Mouse (Mus musculus): ENCODE data around the gene Gm10799. TPM values are rescaled to one million over a fixed set of nuclear protein-coding genes. Genes with fewer than 3 reads are reported as not detected.
"Not testable (repeated sequence)": the region's sequence is repeated elsewhere in the genome, so short reads cannot be mapped to it uniquely, and the experiment has no call there.

The Gm10799 gene
- polyA plus RNA-seq, 1 experiment: not detected

- Histone ChIP-seq H3K4me3 (ENCODE audit: insufficient read depth, low read length) (no peak within 1 kb of the TSS), H3K27ac (ENCODE audit: insufficient read depth, low read depth, low read length) (no peak within 1 kb of the TSS)
Observed at GRCm38 (mm10) chr2:104069704-104070185, 1.4 kb upstream of the Gm10799 start, which contains the start of gene Cd59b. Gene Cd59b (plus strand): TSS chr2:104069849.

GRCm38 (mm10) chr2:104065526-104065925 is 2.8 kb downstream of the Gm10799 start, which contains the start of gene Gm10912:
Gene Gm10912 (plus strand): TSS chr2:104065826.
- H3K4me1 ChIP-seq (ENCODE audit: control insufficient read depth, insufficient read depth, low read length); H3K4me3 ChIP-seq (ENCODE audit: insufficient read depth, low read length); H3K27ac ChIP-seq (ENCODE audit: insufficient read depth, low read depth, low read length): not testable (repeated sequence)

More at GRCm38 (mm10) chr2:104069704-104070185, 1.4 kb upstream of the Gm10799 start, which contains the start of gene Cd59b:
- TF ChIP-seq POLR2A (IDR thresholded peaks at IDR 0.05; ENCODE audit: borderline replicate concordance, low read depth, low read length) (no peak), CTCF (IDR thresholded peaks at IDR 0.05; ENCODE audit: low read depth, low read length) (no peak)
- H3K4me1 ChIP-seq (ENCODE audit: control insufficient read depth, insufficient read depth, low read length): 0 out of 2 replicates have a peak, but pooled peaks cover 3% of the 10 kb centered on the region

- Histone ChIP-seq H3K4me3 (ENCODE audit: insufficient read depth, low read length) (no peak overlapping the region), H3K4me1 (ENCODE audit: control insufficient read depth, insufficient read depth, low read length) (peaks cover 3% of the 10 kb centered on the region; the same call in 1 of the 2 replicates), H3K27ac (ENCODE audit: insufficient read depth, low read depth, low read length) (no peak overlapping the region)
- TF ChIP-seq POLR2A (IDR thresholded peaks at IDR 0.05; ENCODE audit: borderline replicate concordance, low read depth, low read length) (no peak), CTCF (IDR thresholded peaks at IDR 0.05; ENCODE audit: low read depth, low read length) (no peak)
Observed at GRCm38 (mm10) chr2:104064152-104064551, 4.2 kb downstream of the Gm10799 start.

DNA sequence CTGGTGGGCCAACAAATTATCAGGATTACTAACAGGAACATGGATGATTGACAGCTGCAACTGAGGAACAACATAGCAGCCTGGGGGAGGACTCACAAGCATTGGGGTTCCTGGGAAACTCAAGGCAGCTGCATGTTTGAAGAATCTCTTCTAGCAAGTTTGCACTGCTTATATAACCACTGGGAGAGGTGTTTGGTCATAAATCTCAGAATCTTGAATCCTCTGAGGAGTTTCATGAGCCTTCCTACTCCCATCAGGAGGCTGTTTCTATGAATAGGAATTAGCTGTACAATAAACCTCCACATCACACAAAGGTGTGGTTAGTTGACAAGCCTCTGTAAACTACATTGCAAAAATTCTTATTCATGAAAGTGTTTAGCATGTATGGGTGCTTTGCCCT is 5.7 kb downstream of the Gm10799 start:
- Histone ChIP-seq H3K4me3 (ENCODE audit: insufficient read depth, low read length) (no peak overlapping the region), H3K27ac (ENCODE audit: insufficient read depth, low read depth, low read length) (no peak overlapping the region), H3K4me1 (ENCODE audit: control insufficient read depth, insufficient read depth, low read length) (peaks cover 4% of the 10 kb centered on the region)
- TF ChIP-seq CTCF (IDR thresholded peaks at IDR 0.05; ENCODE audit: low read depth, low read length) (no peak), POLR2A (IDR thresholded peaks at IDR 0.05; ENCODE audit: borderline replicate concordance, low read depth, low read length) (no peak)

DNA sequence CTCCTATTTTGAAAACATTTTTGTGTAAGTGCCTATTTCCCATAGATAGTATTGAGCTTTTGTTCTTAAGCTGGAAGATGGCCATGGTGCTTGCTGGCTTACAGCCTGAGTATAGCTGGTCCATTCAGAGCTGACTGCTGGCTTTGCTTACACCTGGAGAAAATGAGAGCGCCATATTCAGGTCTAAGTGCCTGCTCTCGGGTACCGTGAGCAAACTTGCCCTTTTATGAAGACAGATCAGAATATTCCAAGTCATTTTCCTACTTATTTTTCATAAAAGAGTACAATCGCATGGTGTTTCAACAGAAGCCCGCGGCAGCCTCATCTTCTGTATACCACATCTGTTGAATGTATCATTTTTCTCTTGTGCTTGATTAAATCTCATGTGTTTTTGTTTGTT is 7.4 kb downstream of the Gm10799 start:
- TF ChIP-seq CTCF (IDR thresholded peaks at IDR 0.05; ENCODE audit: low read depth, low read length): no peak
- TF ChIP-seq POLR2A (IDR thresholded peaks at IDR 0.05; ENCODE audit: borderline replicate concordance, low read depth, low read length): no peak
- H3K4me3 ChIP-seq (ENCODE audit: insufficient read depth, low read length): no peak overlapping the region
- H3K27ac ChIP-seq (ENCODE audit: insufficient read depth, low read depth, low read length): no peak overlapping the region

GRCm38 (mm10) chr2:104059786-104060185 is 8.6 kb downstream of the Gm10799 start:
- peaks cover 4% of the 10 kb centered on the region for H3K4me1 ChIP-seq (ENCODE audit: control insufficient read depth, insufficient read depth, low read length)
- peak overlapping the region; percentile 2; the same call in 1 of the 2 replicates for H3K27ac ChIP-seq (ENCODE audit: insufficient read depth, low read depth, low read length)
- TF ChIP-seq POLR2A (IDR thresholded peaks at IDR 0.05; ENCODE audit: borderline replicate concordance, low read depth, low read length) (no peak), CTCF (IDR thresholded peaks at IDR 0.05; ENCODE audit: low read depth, low read length) (no peak)
- H3K4me3 ChIP-seq (ENCODE audit: insufficient read depth, low read length): no peak overlapping the region

More for the DNA sequence above, 7.4 kb downstream of the Gm10799 start:
- H3K4me1 ChIP-seq (ENCODE audit: control insufficient read depth, insufficient read depth, low read length): peaks cover 4% of the 10 kb centered on the region

DNA sequence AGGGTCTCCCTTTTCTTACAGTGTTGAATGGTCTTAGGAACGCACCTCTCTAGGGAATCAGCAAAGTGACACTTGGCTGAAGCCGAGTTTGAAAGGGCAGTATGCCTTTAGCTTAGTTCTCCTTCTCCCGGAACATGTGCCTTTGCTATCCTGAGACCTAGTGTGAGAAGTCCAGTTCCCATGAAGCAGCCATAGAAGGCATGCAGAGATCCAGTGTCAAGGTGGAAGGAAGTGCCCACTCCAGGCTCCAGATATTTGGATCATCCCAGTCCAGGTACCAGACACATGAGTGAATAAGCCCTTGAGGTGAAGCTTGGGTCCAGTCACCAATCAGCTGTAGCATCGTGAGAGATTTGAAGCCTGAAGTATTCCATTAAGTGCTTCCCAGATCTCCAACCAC is 9.4 kb downstream of the Gm10799 start:
- TF ChIP-seq CTCF (IDR thresholded peaks at IDR 0.05; ENCODE audit: low read depth, low read length) (no peak), POLR2A (IDR thresholded peaks at IDR 0.05; ENCODE audit: borderline replicate concordance, low read depth, low read length) (no peak)
- Histone ChIP-seq H3K4me3 (ENCODE audit: insufficient read depth, low read length) (no peak overlapping the region), H3K4me1 (ENCODE audit: control insufficient read depth, insufficient read depth, low read length) (peaks cover 4% of the 10 kb centered on the region)

DNA sequence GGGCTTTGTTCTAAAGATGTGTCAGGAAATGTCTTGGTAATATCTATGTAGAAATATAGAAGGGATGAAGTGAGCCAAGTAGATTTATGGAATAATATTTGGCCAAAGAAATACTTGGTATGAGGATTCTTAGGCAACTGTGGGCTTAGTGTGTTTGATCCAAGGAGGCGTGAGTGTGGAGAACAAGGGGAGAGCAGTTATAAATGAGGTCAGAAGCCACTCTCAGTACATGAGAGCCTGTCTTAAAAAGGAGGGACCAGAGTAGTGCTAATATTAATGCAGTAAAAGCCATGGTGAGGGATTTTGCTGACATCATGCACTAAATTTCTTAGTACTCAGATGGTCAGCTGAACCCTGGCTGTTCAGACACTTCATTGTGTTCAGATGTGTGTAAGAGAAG is 10.0 kb downstream of the Gm10799 start:
- no peak overlapping the region for H3K27ac ChIP-seq (ENCODE audit: insufficient read depth, low read depth, low read length)
- no peak overlapping the region for H3K4me3 ChIP-seq (ENCODE audit: insufficient read depth, low read length)
- TF ChIP-seq POLR2A (IDR thresholded peaks at IDR 0.05; ENCODE audit: borderline replicate concordance, low read depth, low read length): no peak
- TF ChIP-seq CTCF (IDR thresholded peaks at IDR 0.05; ENCODE audit: low read depth, low read length): no peak
- H3K4me1 ChIP-seq (ENCODE audit: control insufficient read depth, insufficient read depth, low read length): peaks cover 4% of the 10 kb centered on the region

More for the DNA sequence above, 9.4 kb downstream of the Gm10799 start:
- H3K27ac ChIP-seq (ENCODE audit: insufficient read depth, low read depth, low read length): no peak overlapping the region

DNA sequence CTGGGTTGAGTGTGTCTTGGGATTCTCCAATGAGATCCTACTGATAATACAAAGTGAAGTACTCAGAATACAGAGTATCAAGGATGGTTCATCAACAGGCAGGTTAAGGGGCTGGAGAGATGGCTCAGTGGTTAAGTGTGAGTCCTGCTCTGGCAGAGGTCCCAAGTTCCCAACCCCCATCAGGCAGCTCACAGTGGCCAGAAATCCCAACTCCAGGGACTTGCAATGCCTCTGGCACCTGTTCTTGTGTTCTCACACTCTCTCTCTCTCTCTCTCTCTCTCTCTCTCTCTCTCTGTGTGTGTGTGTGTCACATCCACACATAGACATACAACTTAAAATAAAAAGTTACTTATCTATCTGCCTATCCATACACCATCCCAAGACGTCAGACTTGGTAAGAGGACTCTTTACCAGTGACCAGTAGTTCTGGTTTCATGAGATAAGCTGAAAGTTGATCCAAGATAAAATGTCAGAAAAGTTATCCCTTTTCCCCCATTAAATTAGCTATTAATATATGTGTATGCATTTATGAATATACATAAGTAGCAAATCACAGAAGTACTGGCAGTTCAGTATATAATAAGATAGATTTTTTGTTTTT is 23.8 kb downstream of the Gm10799 start:
- peaks cover 5% of the 10 kb centered on the region for H3K4me1 ChIP-seq (ENCODE audit: control insufficient read depth, insufficient read depth, low read length)
- H3K4me3 ChIP-seq (ENCODE audit: insufficient read depth, low read length): no peak overlapping the region
- no peak overlapping the region for H3K27ac ChIP-seq (ENCODE audit: insufficient read depth, low read depth, low read length)
- TF ChIP-seq CTCF (IDR thresholded peaks at IDR 0.05; ENCODE audit: low read depth, low read length): no peak
- TF ChIP-seq POLR2A (IDR thresholded peaks at IDR 0.05; ENCODE audit: borderline replicate concordance, low read depth, low read length): no peak

GRCm38 (mm10) chr2:104043624-104044478 is 24.5 kb downstream of the Gm10799 start:
- Histone ChIP-seq H3K27ac (ENCODE audit: insufficient read depth, low read depth, low read length) (no peak overlapping the region), H3K4me3 (ENCODE audit: insufficient read depth, low read length) (no peak overlapping the region), H3K4me1 (ENCODE audit: control insufficient read depth, insufficient read depth, low read length) (peaks cover 5% of the 10 kb centered on the region)
- TF ChIP-seq CTCF (IDR thresholded peaks at IDR 0.05; ENCODE audit: low read depth, low read length) (no peak), POLR2A (IDR thresholded peaks at IDR 0.05; ENCODE audit: borderline replicate concordance, low read depth, low read length) (no peak)
